Mouse (Mus musculus) liver, adult 2 months (tissue): ENCODE results near the gene Trim2.

Experiments
- CTCF ChIP-seq: fragments of 200-500 bp; IDR thresholded peaks from 2 replicates; pipeline ENCODE4 v1.5.1; 2011; ENCODE audit warnings: low read depth, low read length, control low read depth
- POLR2A ChIP-seq: fragments of 200-500 bp; IDR thresholded peaks from 2 replicates; pipeline ENCODE4 v1.6.1; 2011; ENCODE audit warnings: low read length, control low read depth; ENCODE audit not compliant: insufficient read depth; ENCODE audit errors: extremely low read depth

DNA sequence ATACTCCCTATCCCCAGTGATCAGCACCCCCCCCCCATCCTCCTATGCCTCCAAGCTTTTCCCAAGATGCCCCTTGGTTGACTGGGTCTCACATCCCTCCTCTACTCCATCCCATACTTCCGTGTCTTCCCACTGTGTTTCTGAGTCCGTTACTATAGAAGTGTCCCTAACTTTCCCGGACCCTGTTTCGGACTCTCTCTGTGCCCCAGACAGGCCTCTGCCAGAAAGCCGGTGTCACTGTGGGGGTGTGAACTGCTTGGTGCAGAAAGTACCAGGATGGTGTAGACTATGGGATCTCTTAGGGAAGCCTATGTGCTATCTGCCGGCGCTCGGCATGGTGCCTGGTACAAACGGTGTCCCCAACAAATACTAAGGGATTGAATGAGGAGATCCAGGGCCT lies 36.4 kb upstream of the Trim2 start:
- no peak for TF ChIP-seq CTCF
- TF ChIP-seq POLR2A, result no peak
